13 mouse cellular contexts compared by ENCODE assay signal in the genomic region with DNA sequence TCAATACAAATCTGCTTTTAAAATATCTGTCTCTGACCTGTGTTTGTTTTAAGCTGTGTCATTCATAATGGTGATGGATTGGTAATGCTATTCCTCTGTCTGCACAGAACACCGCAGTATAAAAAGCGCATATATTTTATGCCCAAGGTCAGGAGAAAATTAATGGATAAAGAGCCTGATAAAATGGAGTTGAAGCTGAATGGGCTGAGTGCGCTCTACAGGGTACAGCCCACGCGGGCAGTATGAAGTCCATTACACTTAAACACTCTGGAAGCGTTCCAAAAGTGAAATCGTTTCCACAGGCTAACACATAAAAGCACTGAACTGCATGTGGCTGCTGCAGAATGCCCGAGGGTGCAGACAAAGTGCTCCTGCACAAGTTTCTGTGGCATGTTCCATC.
DNase-seq lines count a peak whose midpoint lies in the region; ATAC-seq and TF ChIP-seq lines count a peak whose summit lies in the region.
"Had no signal": no experiment of that assay in that cellular context is flagged by ENCODE, and none has a peak within 500 bp of the region (broad histone marks: within the 10 kb centered on the region; RNA-seq: fewer than 3 reads in every experiment).

No protein-coding gene starts in this region.

- no peak overlapping the region for H3K4me3 ChIP-seq in kidney, adult 2 months (ENCODE audit: insufficient read depth, low read depth, low read length)
- no peak overlapping the region for H3K4me3 ChIP-seq in kidney, embryonic 15.5 days (replicated peaks)
- no peak overlapping the region for H3K4me3 ChIP-seq in kidney, embryonic 14.5 days (ENCODE audit: low read length)
- H3K4me3 ChIP-seq in midbrain, postnatal 0 days (ENCODE audit: low read depth, low read length) = no peak overlapping the region
- H3K4me3 ChIP-seq: embryonic facial prominence, embryonic 15.5 days; layer of hippocampus, adult 2 months had no signal

- WGBS in kidney, adult 2 months = 44% methylated on average over 8 of the region's 8 CpGs
- 51% methylated on average over 8 of the region's 8 CpGs for WGBS in kidney, embryonic 15.5 days
- 44% methylated on average over 8 of the region's 8 CpGs for WGBS in kidney, embryonic 14.5 days
- 42% methylated on average over 8 of the region's 8 CpGs for WGBS in midbrain, postnatal 0 days

- no peaks in the 10 kb centered on the region for H3K27me3 ChIP-seq in kidney, adult 2 months (replicated peaks; ENCODE audit: control insufficient read depth, insufficient read depth, low read length)
- no peaks in the 10 kb centered on the region for H3K27me3 ChIP-seq in kidney, embryonic 15.5 days
- H3K27me3 ChIP-seq in kidney, embryonic 14.5 days (ENCODE audit: control insufficient read depth, insufficient read depth, low read length) = no peaks in the 10 kb centered on the region
- no peaks in the 10 kb centered on the region for H3K27me3 ChIP-seq in midbrain, postnatal 0 days (ENCODE audit: insufficient read depth, low read length)
- H3K27me3 ChIP-seq: embryonic facial prominence, embryonic 15.5 days had no signal

- ATAC-seq in kidney, embryonic 15.5 days (replicated peaks; ENCODE audit: low FRiP score) = no peak; the same call in 1 of the 2 replicates
- ATAC-seq in kidney, embryonic 14.5 days (ENCODE audit: low FRiP score, low TSS enrichment) = 0 out of 2 replicates have a peak, but pooled peaks have one; percentile 24
- no peak for ATAC-seq in midbrain, postnatal 0 days (ENCODE audit: low FRiP score)
- ATAC-seq: activated CD4-positive, CD25-positive, alpha-beta regulatory T cell, adult 4 months had no signal

- peak; percentile 12 for DNase-seq in adrenal gland, adult 2 months
- no peak for DNase-seq in adrenal gland, postnatal 4 days (ENCODE audit: low spot score in 2 of 2)
- DNase-seq in kidney, adult 2 months = peak; percentile 24
- peak; percentile 57 for DNase-seq in midbrain, postnatal 0 days (ENCODE audit: low spot score)
- DNase-seq in urinary bladder, postnatal 36 days (ENCODE audit: low spot score in 2 of 2) = no peak
- DNase-seq in left cerebral cortex, adult 8-10 months (ENCODE audit: low spot score in 2 of 2) = no peak
- DNase-seq: thymus, postnatal 36 days had no signal

- peaks cover 2% of the 10 kb centered on the region; the same call in 1 of the 2 replicates for H3K4me1 ChIP-seq in kidney, adult 2 months (ENCODE audit: control insufficient read depth, insufficient read depth, low read length)
- 0 out of 2 replicates have a peak, but pooled peaks cover 5% of the 10 kb centered on the region for H3K4me1 ChIP-seq in kidney, embryonic 15.5 days
- no peaks in the 10 kb centered on the region for H3K4me1 ChIP-seq in kidney, embryonic 14.5 days (ENCODE audit: control insufficient read depth, insufficient read depth, low read length)
- no peaks in the 10 kb centered on the region for H3K4me1 ChIP-seq in midbrain, postnatal 0 days (ENCODE audit: insufficient read depth, low read length)

- no peak overlapping the region for H3K27ac ChIP-seq in kidney, adult 2 months (ENCODE audit: insufficient read depth, low read depth, low read length)
- no peak overlapping the region for H3K27ac ChIP-seq in kidney, embryonic 15.5 days
- no peak overlapping the region for H3K27ac ChIP-seq in kidney, embryonic 14.5 days (ENCODE audit: low read depth, low read length)
- no peak overlapping the region for H3K27ac ChIP-seq in midbrain, postnatal 0 days (ENCODE audit: low read depth, low read length)
- H3K27ac ChIP-seq: embryonic facial prominence, embryonic 15.5 days; layer of hippocampus, adult 2 months; liver, embryonic 14.5 days had no signal

- H3K9ac ChIP-seq in kidney, embryonic 15.5 days = no peak overlapping the region
- H3K9ac ChIP-seq in kidney, embryonic 14.5 days (ENCODE audit: low read depth, low read length) = no peak overlapping the region
- H3K9ac ChIP-seq in midbrain, postnatal 0 days (replicated peaks; ENCODE audit: low read length, poor library complexity, severe bottlenecking) = no peak overlapping the region
- H3K9ac ChIP-seq: embryonic facial prominence, embryonic 15.5 days; liver, embryonic 14.5 days had no signal

- no peaks in the 10 kb centered on the region for H3K36me3 ChIP-seq in kidney, adult 2 months (ENCODE audit: control insufficient read depth, insufficient read depth, low read length)
- H3K36me3 ChIP-seq in kidney, embryonic 15.5 days = no peaks in the 10 kb centered on the region
- no peaks in the 10 kb centered on the region for H3K36me3 ChIP-seq in kidney, embryonic 14.5 days (ENCODE audit: control insufficient read depth, insufficient read depth, low read length)
- H3K36me3 ChIP-seq in midbrain, postnatal 0 days (ENCODE audit: insufficient read depth, low read length) = no peaks in the 10 kb centered on the region
- H3K36me3 ChIP-seq: embryonic facial prominence, embryonic 15.5 days had no signal

- no peak for TF ChIP-seq POLR2A in kidney, adult 2 months (IDR thresholded peaks at IDR 0.05; ENCODE audit: low read depth, low read length)

- H3K9me3 ChIP-seq in kidney, embryonic 15.5 days (replicated peaks) = no peaks in the 10 kb centered on the region
- H3K9me3 ChIP-seq in kidney, embryonic 14.5 days (ENCODE audit: control insufficient read depth, low read length) = no peaks in the 10 kb centered on the region
- no peaks in the 10 kb centered on the region for H3K9me3 ChIP-seq in midbrain, postnatal 0 days (ENCODE audit: low read length)
- H3K9me3 ChIP-seq: embryonic facial prominence, embryonic 15.5 days had no signal

- no peak for TF ChIP-seq CTCF in kidney, adult 2 months (conservative IDR thresholded peaks at IDR 0.05; ENCODE audit: insufficient read depth, insufficient read length, low read depth, low read length)
- TF ChIP-seq CTCF in midbrain, postnatal 0 days (IDR thresholded peaks at IDR 0.05) = no peak

- no peak overlapping the region for H3K4me2 ChIP-seq in kidney, embryonic 15.5 days
- no peak overlapping the region for H3K4me2 ChIP-seq in kidney, embryonic 14.5 days (replicated peaks; ENCODE audit: low read depth, low read length)
- no peak overlapping the region for H3K4me2 ChIP-seq in midbrain, postnatal 0 days (ENCODE audit: low read depth, low read length, poor library complexity, severe bottlenecking)
- H3K4me2 ChIP-seq: embryonic facial prominence, embryonic 15.5 days had no signal

Comparison
In these comparisons a context has a peak if more than half of its experiments do, and no peak if none do; other contexts are left out.
1. DNase-seq: peak in adrenal gland, adult 2 months (single experiment), kidney, adult 2 months (single experiment) and midbrain, postnatal 0 days (single experiment); none in adrenal gland, postnatal 4 days (0 of 2), urinary bladder, postnatal 36 days (0 of 2) and left cerebral cortex, adult 8-10 months (0 of 2).